Mouse (Mus musculus) T-helper 1 cell (primary cell): Measurements from ENCODE around the gene Arnt2.

ENCODE experiments used
- in situ Hi-C: fragments of 300-600 bp; cut with MboI, MseI; formaldehyde crosslinking; loops from one replicate; pipeline ENCODE4 v1.15.1; 2025; ENCODE audit warnings: high pct_unique_total_duplicates

The Arnt2 gene

DNA sequence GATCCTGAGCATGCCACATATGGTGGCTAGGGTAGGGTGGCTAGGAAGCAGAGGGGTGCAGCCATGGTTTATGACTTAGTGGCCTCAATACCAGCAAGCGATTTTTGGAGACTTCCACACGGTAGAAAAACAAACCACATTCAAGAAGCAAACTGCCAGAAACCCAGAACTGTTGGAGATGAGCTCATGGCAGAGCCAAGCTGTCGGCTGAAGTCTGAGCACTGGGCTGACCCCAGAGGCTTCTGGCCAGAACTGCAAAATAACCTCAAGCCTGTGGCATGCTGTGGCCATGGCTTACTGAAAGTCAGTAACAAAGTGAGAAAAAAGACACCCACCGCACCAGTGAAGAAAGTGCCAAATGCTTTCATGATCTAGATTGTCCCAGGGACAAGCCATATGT lies 110.4 kb downstream of the Arnt2 start:
- in situ Hi-C loops = no loop called here

- in situ Hi-C loops = no loop called here
Observed at GRCm38 (mm10) chr7:84293054-84293453, 116.9 kb downstream of the Arnt2 start.

DNA sequence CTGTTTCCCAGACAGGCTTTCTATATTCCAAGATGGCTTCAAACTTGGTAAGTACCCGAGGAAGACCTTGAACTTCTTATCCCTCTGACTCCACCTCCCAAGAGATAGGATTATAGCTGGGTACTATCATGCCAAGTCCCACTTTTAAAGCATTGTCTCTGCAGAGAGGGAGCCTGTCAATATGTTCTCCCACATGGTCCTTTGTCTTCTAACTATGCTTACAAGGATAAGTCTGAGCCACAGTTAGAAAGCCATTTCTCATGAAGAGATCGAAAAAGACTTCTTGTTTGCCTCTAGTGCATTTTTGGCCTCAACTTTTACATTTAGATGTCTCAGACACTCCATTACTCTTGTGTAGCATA lies 122.8 kb downstream of the Arnt2 start:
- in situ Hi-C loops = no loop called here

DNA sequence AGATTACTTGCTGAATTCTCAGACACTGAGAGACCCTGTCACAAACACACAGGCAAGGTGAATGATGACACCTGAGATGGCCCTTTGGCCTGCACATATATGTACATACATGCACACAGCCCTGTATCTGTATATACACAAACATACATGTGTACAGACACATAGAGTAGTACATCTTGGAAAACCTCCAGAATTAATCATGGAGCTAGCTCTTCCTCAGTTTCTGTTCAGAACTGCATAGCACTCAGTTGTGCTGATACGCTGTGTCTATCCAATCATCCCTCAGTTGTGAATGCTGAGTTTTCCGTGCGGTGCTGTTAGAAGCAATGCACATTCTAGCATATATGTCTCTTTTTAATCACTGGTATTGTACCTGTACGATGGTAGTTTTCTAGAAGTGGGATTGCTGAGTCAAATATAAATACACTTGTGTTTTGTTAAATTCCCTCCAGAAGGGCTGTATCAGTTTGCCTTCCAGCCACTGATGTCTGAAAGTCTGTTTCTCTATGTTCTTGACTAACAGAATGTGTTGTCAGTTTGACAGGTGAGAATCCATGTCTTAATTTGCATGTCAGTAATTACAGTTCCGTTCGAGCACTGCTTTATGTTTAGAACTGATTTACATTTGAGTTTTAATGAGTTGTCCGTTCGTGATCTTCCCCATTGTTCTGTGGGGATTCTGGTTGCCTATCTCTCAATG lies 123.3 kb downstream of the Arnt2 start:
- in situ Hi-C loops = no loop called here

DNA sequence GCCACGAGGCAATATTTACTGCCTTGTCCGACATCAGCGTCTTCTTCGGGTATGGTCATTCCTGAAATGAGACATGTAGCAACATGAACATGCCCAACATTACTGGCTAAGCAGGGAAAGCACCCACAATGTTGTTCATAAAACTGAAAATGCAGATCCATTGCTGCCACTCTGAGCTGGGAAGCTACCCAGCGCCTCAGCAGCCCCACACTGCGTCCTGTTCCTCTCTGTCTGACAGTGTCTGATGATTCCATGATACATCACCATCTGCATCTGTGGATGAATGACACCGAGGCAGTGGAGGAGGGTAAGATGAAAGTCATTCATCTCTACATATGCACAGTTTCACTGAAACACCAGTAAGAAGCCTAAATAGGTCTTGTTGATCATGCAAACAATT lies 124.2 kb downstream of the Arnt2 start:
- in situ Hi-C loops = no loop called here

GRCm38 (mm10) chr7:84284974-84285373 lies 125.0 kb downstream of the Arnt2 start:
- in situ Hi-C loops = no loop called here

DNA sequence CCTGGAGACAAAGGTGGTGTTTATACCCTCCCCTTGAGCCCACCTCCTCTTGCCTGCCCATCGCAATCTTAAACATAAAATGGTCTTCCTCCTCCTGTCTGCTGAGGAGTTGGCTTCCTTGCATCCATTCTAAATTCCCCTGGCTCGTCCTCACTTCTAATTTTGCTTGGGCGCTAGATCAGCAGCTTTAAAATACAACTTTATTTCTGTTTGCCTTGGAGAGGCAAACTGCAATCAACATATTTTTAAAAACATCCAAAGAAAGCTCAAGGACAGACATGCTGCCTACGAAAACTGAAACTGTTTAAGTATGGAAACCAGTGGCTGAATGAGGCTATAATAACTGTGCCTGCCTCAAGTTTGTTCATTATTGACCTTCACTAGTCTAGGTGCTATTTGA lies 127.7 kb downstream of the Arnt2 start:
- in situ Hi-C loops = no loop called here

DNA sequence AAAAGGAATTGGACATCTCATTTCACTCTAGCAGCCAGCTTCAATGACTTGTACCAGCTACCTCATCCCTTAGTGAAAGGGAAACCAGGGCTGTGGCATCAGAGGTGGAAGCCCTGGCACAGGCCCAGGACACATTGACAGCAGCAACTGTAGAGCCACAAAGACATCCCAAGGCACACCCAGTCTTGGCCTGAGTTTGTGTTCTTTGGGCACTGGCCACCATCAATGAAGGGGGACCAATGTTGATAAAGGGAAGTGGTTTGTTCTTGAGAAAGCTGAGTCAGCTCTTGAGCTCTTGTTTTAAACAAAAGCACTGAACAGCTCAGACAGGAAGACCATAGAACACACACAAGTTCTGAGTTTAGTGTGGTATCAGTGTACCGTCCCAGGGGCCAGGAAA lies 130.7 kb downstream of the Arnt2 start:
- in situ Hi-C loops = loop anchor here (5.0 kb wide), 2 partner anchors 73 to 192 kb away; partner anchors contain the start of gene Cemip

DNA sequence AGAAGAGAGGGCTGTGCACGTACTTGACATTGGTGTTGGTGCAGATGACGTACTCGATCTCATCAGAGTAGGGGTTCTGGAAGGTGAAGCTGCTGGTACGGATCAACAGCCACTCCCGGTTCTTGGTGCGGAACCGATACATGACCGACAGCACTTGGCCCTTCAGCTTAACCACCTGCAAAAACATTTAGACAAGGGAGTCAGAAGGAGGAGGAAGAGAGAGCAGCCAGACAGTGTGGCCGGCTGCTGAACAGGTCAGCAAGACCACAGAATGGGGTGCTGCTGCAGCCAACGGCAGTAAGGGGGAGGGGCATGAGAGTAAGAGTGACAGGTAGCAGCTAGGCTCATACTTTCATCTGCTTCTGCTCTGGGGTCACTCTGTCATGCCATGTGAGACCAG lies 134.7 kb downstream of the Arnt2 start:
- in situ Hi-C loops = loop anchor here (5.0 kb wide), 2 partner anchors 77 to 188 kb away; partner anchors contain the start of gene Cemip

DNA sequence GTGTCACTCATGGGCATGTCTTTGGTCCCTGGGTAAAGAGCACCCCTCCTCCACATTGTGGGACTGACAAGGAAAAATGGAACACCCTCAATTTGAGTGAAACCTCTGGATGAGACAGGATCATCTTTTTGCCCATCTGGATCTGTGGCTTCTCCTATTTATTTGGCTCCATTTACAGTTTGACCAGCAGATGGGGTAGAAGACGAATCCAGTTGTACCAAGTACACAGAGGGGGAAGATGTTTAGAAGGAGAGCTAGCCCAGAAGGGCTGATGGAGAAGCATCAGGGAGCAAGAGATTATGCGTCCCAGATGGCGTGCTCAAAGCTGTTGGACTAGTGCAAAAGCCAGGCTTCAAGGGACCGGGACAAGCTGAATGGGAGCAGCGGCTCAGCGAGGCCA lies 136.0 kb downstream of the Arnt2 start:
- in situ Hi-C loops = loop anchor here (5.0 kb wide), 1 partner anchor 362 kb away; no protein-coding TSS in a partner anchor

GRCm38 (mm10) chr7:84272206-84272818 lies 137.7 kb downstream of the Arnt2 start:
- in situ Hi-C loops = loop anchor here (5.0 kb wide), 1 partner anchor 360 kb away; no protein-coding TSS in a partner anchor

DNA sequence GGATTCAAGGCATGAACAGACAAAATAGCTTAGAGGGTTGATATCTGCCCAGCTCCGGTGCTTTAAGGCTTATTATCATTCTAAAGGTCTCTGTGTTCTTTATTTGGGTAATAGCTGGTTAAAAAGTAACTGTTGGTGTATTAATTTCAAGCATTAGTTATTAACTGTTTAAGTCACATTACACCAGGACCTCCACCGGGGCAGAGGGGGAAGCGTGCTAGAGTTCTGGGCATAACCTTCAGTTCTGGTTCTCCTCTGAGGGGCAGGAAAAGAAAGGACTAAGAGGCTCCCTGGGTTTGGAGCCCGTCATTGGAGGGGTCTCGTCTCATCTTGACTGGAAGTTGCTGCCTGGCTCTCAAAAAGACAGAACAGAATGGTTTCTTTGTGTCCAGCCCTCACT lies 138.5 kb downstream of the Arnt2 start:
- in situ Hi-C loops = loop anchor here (5.0 kb wide), 1 partner anchor 359 kb away; no protein-coding TSS in a partner anchor

- in situ Hi-C loops = no loop called here
Observed at GRCm38 (mm10) chr7:84263466-84263865, 146.5 kb downstream of the Arnt2 start.

DNA sequence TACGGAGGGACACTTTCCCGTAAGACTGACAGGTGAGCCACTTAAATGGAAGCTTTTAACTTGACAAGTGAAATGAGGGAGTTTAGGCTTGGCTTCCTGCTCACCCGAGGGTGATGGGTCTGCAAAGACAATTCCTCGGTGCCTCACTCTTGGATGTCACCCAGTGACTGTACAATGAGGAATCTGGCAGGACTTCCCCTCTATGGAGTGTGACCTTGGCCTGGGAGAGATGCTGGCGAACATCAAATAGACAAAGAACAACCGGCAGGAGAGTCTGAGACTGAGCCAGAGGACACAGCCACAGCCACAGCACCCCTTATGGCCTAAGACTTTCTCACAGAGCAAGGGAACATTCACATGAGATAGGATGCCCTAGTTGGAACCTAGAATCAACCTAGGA lies 148.6 kb downstream of the Arnt2 start:
- in situ Hi-C loops = no loop called here

GRCm38 (mm10) chr7:84260401-84260800 lies 149.6 kb downstream of the Arnt2 start:
- in situ Hi-C loops = no loop called here

GRCm38 (mm10) chr7:84259309-84259985 lies 150.5 kb downstream of the Arnt2 start:
- in situ Hi-C loops = no loop called here

GRCm38 (mm10) chr7:84256661-84257060 lies 153.3 kb downstream of the Arnt2 start:
- in situ Hi-C loops = no loop called here

- in situ Hi-C loops = no loop called here
Observed at GRCm38 (mm10) chr7:84256245-84256644, 153.7 kb downstream of the Arnt2 start.

DNA sequence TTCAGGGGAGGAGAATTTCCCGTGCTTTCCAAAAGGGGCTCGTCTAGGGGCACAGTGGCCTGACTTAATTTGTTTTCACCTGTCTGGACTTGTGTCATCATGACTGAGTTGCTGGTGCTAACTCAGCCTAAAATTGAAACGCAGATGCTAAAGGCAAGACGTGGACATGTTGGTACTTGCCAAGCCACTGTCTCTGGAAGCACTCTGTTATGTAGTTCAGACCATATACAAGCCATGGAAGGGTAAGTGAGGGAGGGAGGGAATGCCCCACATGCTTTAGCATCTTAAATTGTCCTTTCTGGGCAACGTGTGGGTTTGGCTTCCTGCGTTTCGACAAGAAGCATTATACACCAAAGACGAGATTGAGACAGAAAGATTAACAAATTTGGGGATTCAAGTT lies 155.1 kb downstream of the Arnt2 start:
- in situ Hi-C loops = no loop called here

DNA sequence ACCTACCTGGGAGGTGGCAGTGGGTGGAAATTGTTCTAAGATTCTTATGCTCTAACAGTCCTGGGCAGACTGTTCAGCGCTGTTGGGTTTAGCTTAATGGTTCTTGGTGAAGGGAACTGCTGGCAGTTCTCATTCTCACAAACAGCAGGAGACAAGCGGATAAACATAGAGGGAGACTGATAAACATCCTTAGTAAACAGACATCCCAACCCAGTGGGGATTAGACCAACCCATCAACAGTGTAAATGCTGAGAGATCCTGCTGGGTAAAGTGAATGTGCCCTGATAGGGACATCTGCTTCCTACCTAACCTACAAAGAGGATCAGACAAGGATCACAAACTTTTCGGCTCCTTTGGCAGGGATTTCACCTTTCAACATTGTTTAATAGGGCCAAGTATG lies 155.7 kb downstream of the Arnt2 start:
- in situ Hi-C loops = no loop called here

DNA sequence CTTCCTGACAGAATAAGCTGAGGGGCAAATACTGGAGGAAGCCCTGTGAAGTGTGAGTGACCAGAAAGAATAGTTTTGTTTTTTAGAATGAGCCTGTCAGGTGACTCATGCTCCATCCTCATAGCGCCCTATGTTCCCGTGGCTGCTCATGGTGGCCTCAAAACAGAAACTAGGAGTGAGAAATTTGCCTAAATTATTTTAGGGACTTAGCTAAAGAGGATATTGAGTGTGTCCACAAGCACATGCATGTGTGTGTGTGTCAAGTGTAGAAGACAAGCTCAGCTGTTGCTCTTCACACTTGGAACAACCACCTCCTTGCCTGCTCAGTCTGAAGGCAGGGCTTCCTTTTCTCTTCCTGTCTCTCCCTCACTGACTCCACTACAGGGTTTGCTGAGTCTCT lies 158.3 kb downstream of the Arnt2 start:
- in situ Hi-C loops = no loop called here

DNA sequence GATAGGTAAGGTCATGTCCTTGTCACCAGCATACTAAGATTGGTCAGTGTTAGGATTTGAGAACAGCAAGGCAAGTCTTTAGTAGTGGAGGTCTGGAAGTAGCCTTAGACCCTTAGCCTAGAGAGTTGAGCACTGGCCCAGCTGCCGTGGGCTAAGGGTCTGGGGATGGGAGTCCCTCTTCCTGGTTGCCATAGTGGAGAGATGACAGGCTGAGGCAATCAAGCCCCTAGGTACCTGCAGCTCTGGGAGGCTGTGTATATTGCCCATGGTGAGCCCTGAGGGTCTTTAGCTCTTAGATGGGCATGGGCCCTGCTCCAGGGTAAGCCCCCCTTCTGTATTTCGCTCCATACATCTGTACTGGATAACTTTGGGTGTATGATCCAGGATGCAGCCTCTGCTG lies 159.2 kb downstream of the Arnt2 start:
- in situ Hi-C loops = no loop called here

GRCm38 (mm10) chr7:84249951-84250350 lies 160.0 kb downstream of the Arnt2 start:
- in situ Hi-C loops = no loop called here
